Mouse (Mus musculus): ENCODE results near the gene Gcc1. TPM values are rescaled to one million over a fixed set of nuclear protein-coding genes. Genes with fewer than 3 reads are reported as not detected.
A peak's percentile ranks its signal among the peaks of the same experiment; 100 is the strongest.

Gene Gcc1
- total and polyA plus RNA-seq, 3 experiments: 4.4 to 7.4 (median 7.2) TPM

DNA sequence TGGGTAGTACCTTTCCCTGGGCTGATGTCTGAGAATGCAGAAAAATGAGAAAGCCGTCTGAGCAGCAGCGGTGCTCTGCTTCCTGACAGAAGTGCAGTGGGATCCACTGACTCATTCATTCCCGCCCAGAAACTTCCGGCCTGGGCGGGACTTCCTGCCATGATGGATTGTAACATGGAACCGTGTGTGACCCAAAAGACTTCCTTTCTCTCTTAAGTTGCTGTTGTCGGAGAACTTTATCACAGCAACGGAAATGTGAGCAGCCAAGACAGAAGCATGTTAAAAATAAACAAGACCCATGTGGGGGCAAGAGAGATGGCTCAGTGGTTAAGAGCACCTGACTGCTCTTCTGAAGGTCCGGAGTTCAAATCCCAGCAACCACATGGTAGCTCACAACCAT is 18.1 kb downstream of the Gcc1 start:
- H3K9me3 ChIP-seq (replicated peaks; ENCODE audit: low read length): no peaks in the 10 kb centered on the region
- dilution Hi-C loops (cut with MboI; ENCODE audit: extremely low pct_ligation_motif_present, extremely low pct_unique_long_range_greater_than_20kb, low sequenced_read_pairs) (no loop called here), in situ Hi-C loops (cut with MboI; ENCODE audit: low pct_ligation_motif_present, low pct_unique_long_range_greater_than_20kb, low sequenced_read_pairs) (loop anchor here (25.0 kb wide), 1 partner anchor 602 kb away; no protein-coding TSS in a partner anchor)
- no peak for TF ChIP-seq SIN3A (IDR thresholded peaks at IDR 0.05; ENCODE audit: low read length)
- no peak for TF ChIP-seq BHLHE40 (IDR thresholded peaks at IDR 0.05; ENCODE audit: low read depth, low read length)
- H3K9ac ChIP-seq (ENCODE audit: insufficient read depth, low read depth): no peak overlapping the region
- H3K79me2 ChIP-seq (replicated peaks; ENCODE audit: control insufficient read depth, extremely low read depth, insufficient read depth, poor library complexity, severe bottlenecking): no peaks in the 10 kb centered on the region
- H3K4me3 ChIP-seq (replicated peaks in 1 of 3; ENCODE audit: low read depth in 2 of 3, low read length in 2 of 3, poor library complexity in 1 of 3): no peak overlapping the region
- peaks cover 0 to 8% of the 10 kb centered on the region in 2 experiments for H3K36me3 ChIP-seq (replicated peaks in 1 of 2; ENCODE audit: control insufficient read depth in 1 of 2, insufficient read depth in 1 of 2, low read length in 1 of 2)
- no peak overlapping the region for H3K27ac ChIP-seq (ENCODE audit: insufficient read depth, low read depth)
- no peak overlapping the region for H3K4me2 ChIP-seq (ENCODE audit: insufficient read depth, low read depth, poor library complexity, severe bottlenecking)
- no peak for DNase-seq (ENCODE audit: extremely low read depth)
- no peaks in the 10 kb centered on the region for H3K4me1 ChIP-seq (ENCODE audit: control insufficient read depth in 1 of 2, insufficient read depth in 2 of 2)
- no peaks in the 10 kb centered on the region for H3K27me3 ChIP-seq (replicated peaks)

DNA sequence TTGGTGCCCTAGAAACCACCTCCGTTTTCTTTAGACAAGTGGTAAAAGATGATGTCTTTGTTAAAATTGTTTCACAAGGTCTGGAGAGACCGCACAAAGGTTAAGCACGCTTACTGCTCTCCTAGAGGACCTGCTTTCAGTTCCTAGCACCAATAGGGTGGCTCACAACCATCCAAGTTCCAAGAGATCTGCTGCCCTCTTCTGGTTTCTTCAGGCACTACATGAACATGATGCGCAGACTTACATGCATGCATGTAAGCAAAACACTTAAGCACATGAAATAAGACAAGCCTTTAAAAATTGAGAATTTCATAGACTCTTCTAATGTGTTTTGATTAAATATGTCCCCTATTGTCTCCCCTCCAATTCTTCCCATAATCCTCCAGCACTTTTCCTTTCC is 28.4 kb downstream of the Gcc1 start:
- H3K9ac ChIP-seq (ENCODE audit: insufficient read depth, low read depth): no peak overlapping the region
- H3K79me2 ChIP-seq (replicated peaks; ENCODE audit: control insufficient read depth, extremely low read depth, insufficient read depth, poor library complexity, severe bottlenecking): no peaks in the 10 kb centered on the region
- DNase-seq (ENCODE audit: extremely low read depth): no peak
- dilution Hi-C loops (cut with MboI; ENCODE audit: extremely low pct_ligation_motif_present, extremely low pct_unique_long_range_greater_than_20kb, low sequenced_read_pairs) (no loop called here), in situ Hi-C loops (cut with MboI; ENCODE audit: low pct_ligation_motif_present, low pct_unique_long_range_greater_than_20kb, low sequenced_read_pairs) (loop anchor here (10.0 to 25.0 kb wide), 3 partner anchors 255 to 737 kb away; no protein-coding TSS in a partner anchor)
- no peak overlapping the region for H3K27ac ChIP-seq (ENCODE audit: insufficient read depth, low read depth)
- peaks cover 0 to 14% of the 10 kb centered on the region in 2 experiments; a peak in 1 of 4 replicates for H3K4me1 ChIP-seq (ENCODE audit: control insufficient read depth in 1 of 2, insufficient read depth in 2 of 2)
- no peak overlapping the region for H3K4me3 ChIP-seq (replicated peaks in 1 of 3; ENCODE audit: low read depth in 2 of 3, low read length in 2 of 3, poor library complexity in 1 of 3)
- TF ChIP-seq GABPA (IDR thresholded peaks at IDR 0.05; ENCODE audit: insufficient replicate concordance, low read depth, low read length) (no peak), RAD21 (IDR thresholded peaks at IDR 0.05; ENCODE audit: low read depth, low read length) (peak; percentile 21), CTCF (conservative IDR thresholded peaks at IDR 0.05 in 1 of 2, IDR thresholded peaks at IDR 0.05 in 1 of 2; ENCODE audit: low read depth in 2 of 2, low read length in 2 of 2) (peak in 1 of 2 experiments; percentile 26; a peak in 3 of 4 replicates), USF2 (conservative IDR thresholded peaks at IDR 0.05; ENCODE audit: low read depth, low read length) (no peak), EP300 (IDR thresholded peaks at IDR 0.05; ENCODE audit: low read length) (no peak), BHLHE40 (IDR thresholded peaks at IDR 0.05; ENCODE audit: low read depth, low read length) (no peak), HCFC1 (IDR thresholded peaks at IDR 0.05; ENCODE audit: low read depth, low read length) (no peak), KAT2A (IDR thresholded peaks at IDR 0.05; ENCODE audit: insufficient replicate concordance, low read length) (no peak)
- H3K9me3 ChIP-seq (replicated peaks; ENCODE audit: low read length): peaks cover 12% of the 10 kb centered on the region
- no peak overlapping the region for H3K4me2 ChIP-seq (ENCODE audit: insufficient read depth, low read depth, poor library complexity, severe bottlenecking)
- H3K27me3 ChIP-seq (replicated peaks): no peaks in the 10 kb centered on the region
- H3K36me3 ChIP-seq (replicated peaks in 1 of 2; ENCODE audit: control insufficient read depth in 1 of 2, insufficient read depth in 1 of 2, low read length in 1 of 2): no peaks in the 10 kb centered on the region

DNA sequence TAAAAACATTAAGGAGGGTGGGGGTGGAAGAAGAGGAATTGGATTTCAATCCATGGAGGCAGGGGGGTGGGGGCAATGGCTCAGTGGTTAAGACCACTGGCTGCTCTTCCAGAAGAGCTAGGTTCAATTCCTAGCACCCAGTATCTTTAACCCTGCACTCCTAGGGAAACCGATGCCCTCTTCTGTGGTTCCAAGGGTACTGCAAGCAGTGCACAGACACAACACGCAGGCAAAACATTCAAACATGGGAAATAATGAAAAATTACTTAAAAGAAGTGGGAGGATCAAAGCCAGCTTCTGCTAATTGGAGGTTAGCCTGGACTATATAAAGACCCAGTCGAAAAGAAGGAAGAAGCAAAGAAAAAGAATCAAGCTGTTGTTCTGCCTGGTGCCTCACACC is 29.5 kb downstream of the Gcc1 start:
- in situ Hi-C loops (cut with MboI; ENCODE audit: low pct_ligation_motif_present, low pct_unique_long_range_greater_than_20kb, low sequenced_read_pairs) (loop anchor here (10.0 to 25.0 kb wide), 2 partner anchors 254 to 736 kb away; no protein-coding TSS in a partner anchor), dilution Hi-C loops (cut with MboI; ENCODE audit: extremely low pct_ligation_motif_present, extremely low pct_unique_long_range_greater_than_20kb, low sequenced_read_pairs) (no loop called here)
- Histone ChIP-seq H3K4me2 (ENCODE audit: insufficient read depth, low read depth, poor library complexity, severe bottlenecking) (no peak overlapping the region), H3K27me3 (replicated peaks) (no peaks in the 10 kb centered on the region), H3K36me3 (replicated peaks in 1 of 2; ENCODE audit: control insufficient read depth in 1 of 2, insufficient read depth in 1 of 2, low read length in 1 of 2) (no peaks in the 10 kb centered on the region), H3K4me1 (ENCODE audit: control insufficient read depth in 1 of 2, insufficient read depth in 2 of 2) (peaks cover 0 to 14% of the 10 kb centered on the region in 2 experiments; a peak in 1 of 4 replicates), H3K9me3 (replicated peaks; ENCODE audit: low read length) (peaks cover 5% of the 10 kb centered on the region), H3K27ac (ENCODE audit: insufficient read depth, low read depth) (no peak overlapping the region), H3K79me2 (replicated peaks; ENCODE audit: control insufficient read depth, extremely low read depth, insufficient read depth, poor library complexity, severe bottlenecking) (no peaks in the 10 kb centered on the region), H3K4me3 (replicated peaks in 1 of 3; ENCODE audit: low read depth in 2 of 3, low read length in 2 of 3, poor library complexity in 1 of 3) (no peak overlapping the region), H3K9ac (ENCODE audit: insufficient read depth, low read depth) (no peak overlapping the region)
- DNase-seq (ENCODE audit: extremely low read depth): no peak
- TF ChIP-seq JUND (conservative IDR thresholded peaks at IDR 0.05; ENCODE audit: low read depth, low read length): no peak
- no peak for TF ChIP-seq ZNF384 (IDR thresholded peaks at IDR 0.05; ENCODE audit: low read depth, low read length)

Measured in CH12.LX (cell line).